Mouse (Mus musculus): ENCODE measurements around the gene Insm1. TPM values are rescaled to one million over a fixed set of nuclear protein-coding genes. Genes with fewer than 3 reads are reported as not detected.

Insm1 gene
- polyA plus RNA-seq, 1 experiment from 2014 or later = 0.15 TPM

- WGBS = 2% methylated on average over 16 of the region's 16 CpGs
- no peaks in the 10 kb centered on the region for H3K36me3 ChIP-seq
- ATAC-seq (ENCODE audit: borderline replicate concordance, extremely low read depth, low FRiP score, low TSS enrichment) = peak; percentile 72; the same call in 1 of the 2 replicates
- no peak overlapping the region for H3K4me3 ChIP-seq
- no peak overlapping the region for H3K9ac ChIP-seq
- H3K4me2 ChIP-seq = no peak overlapping the region
- no peak overlapping the region for H3K27ac ChIP-seq
- no peaks in the 10 kb centered on the region for H3K9me3 ChIP-seq
- H3K4me1 ChIP-seq = peaks cover 36% of the 10 kb centered on the region
- H3K27me3 ChIP-seq = peaks cover 91% of the 10 kb centered on the region
Measured at GRCm38 (mm10) chr2:146217227-146217980, 4.3 kb upstream of the Insm1 start.

GRCm38 (mm10) chr2:146218161-146218691, 3.5 kb upstream of the Insm1 start:
- ATAC-seq (ENCODE audit: borderline replicate concordance, extremely low read depth, low FRiP score, low TSS enrichment) = no peak
- Histone ChIP-seq H3K27ac (no peak overlapping the region), H3K9me3 (no peaks in the 10 kb centered on the region), H3K4me3 (peak overlapping the region; percentile 22), H3K9ac (no peak overlapping the region), H3K4me2 (peak overlapping the region; percentile 50), H3K36me3 (no peaks in the 10 kb centered on the region), H3K4me1 (peaks cover 44% of the 10 kb centered on the region), H3K27me3 (peaks cover 93% of the 10 kb centered on the region)
- under 1% methylated on average over 40 of the region's 40 CpGs for WGBS

- Histone ChIP-seq H3K4me2 (no peak overlapping the region), H3K4me1 (peaks cover 48% of the 10 kb centered on the region), H3K9ac (no peak overlapping the region), H3K27me3 (peaks cover 94% of the 10 kb centered on the region), H3K27ac (no peak overlapping the region), H3K4me3 (no peak overlapping the region), H3K36me3 (no peaks in the 10 kb centered on the region), H3K9me3 (no peaks in the 10 kb centered on the region)
- no peak for ATAC-seq (ENCODE audit: borderline replicate concordance, extremely low read depth, low FRiP score, low TSS enrichment)
- WGBS = 2% methylated on average over 19 of the region's 19 CpGs
Measured at GRCm38 (mm10) chr2:146218881-146219535, 2.7 kb upstream of the Insm1 start.

- H3K27me3 ChIP-seq = peaks cover 95% of the 10 kb centered on the region
- H3K4me1 ChIP-seq = peaks cover 48% of the 10 kb centered on the region
- no peak for ATAC-seq (ENCODE audit: borderline replicate concordance, extremely low read depth, low FRiP score, low TSS enrichment)
- H3K36me3 ChIP-seq = no peaks in the 10 kb centered on the region
- H3K9me3 ChIP-seq = no peaks in the 10 kb centered on the region
- 14% methylated on average over 11 of the region's 11 CpGs for WGBS
- H3K27ac ChIP-seq = no peak overlapping the region
- H3K9ac ChIP-seq = no peak overlapping the region
- H3K4me3 ChIP-seq = no peak overlapping the region
- H3K4me2 ChIP-seq = no peak overlapping the region
Measured at GRCm38 (mm10) chr2:146219791-146220190, 1.9 kb upstream of the Insm1 start.

- ATAC-seq (ENCODE audit: borderline replicate concordance, extremely low read depth, low FRiP score, low TSS enrichment) = no peak
- WGBS = 1% methylated on average over 22 of the region's 24 CpGs
- Histone ChIP-seq H3K36me3 (no peaks in the 10 kb centered on the region), H3K4me3 (peak overlapping the region; percentile 47; the same call in 1 of the 2 replicates), H3K27me3 (peaks cover 95% of the 10 kb centered on the region), H3K4me1 (peaks cover 48% of the 10 kb centered on the region), H3K4me2 (peak overlapping the region; percentile 97; the same call in 1 of the 2 replicates), H3K9me3 (no peaks in the 10 kb centered on the region), H3K9ac (no peak overlapping the region), H3K27ac (no peak overlapping the region)
Measured at GRCm38 (mm10) chr2:146220591-146221075, 1.1 kb upstream of the Insm1 start.

- Histone ChIP-seq H3K27me3 (peaks cover 96% of the 10 kb centered on the region), H3K9me3 (no peaks in the 10 kb centered on the region), H3K4me1 (peaks cover 48% of the 10 kb centered on the region), H3K4me2 (peak overlapping the region; percentile 97), H3K9ac (no peak overlapping the region), H3K4me3 (peak overlapping the region; percentile 47), H3K27ac (no peak overlapping the region), H3K36me3 (no peaks in the 10 kb centered on the region)
- peak; percentile 24; the same call in 1 of the 2 replicates for ATAC-seq (ENCODE audit: borderline replicate concordance, extremely low read depth, low FRiP score, low TSS enrichment)
- WGBS = under 1% methylated on average over 41 of the region's 44 CpGs
Measured at GRCm38 (mm10) chr2:146221929-146222278, 183 bp downstream of the Insm1 start.

- Histone ChIP-seq H3K4me3 (peak overlapping the region; percentile 47), H3K27me3 (peaks cover 98% of the 10 kb centered on the region), H3K36me3 (no peaks in the 10 kb centered on the region), H3K9me3 (no peaks in the 10 kb centered on the region), H3K4me2 (peak overlapping the region; percentile 97), H3K9ac (no peak overlapping the region), H3K27ac (no peak overlapping the region), H3K4me1 (peaks cover 44% of the 10 kb centered on the region)
- WGBS = 1% methylated on average over 118 of the region's 133 CpGs
- ATAC-seq (ENCODE audit: borderline replicate concordance, extremely low read depth, low FRiP score, low TSS enrichment) = peak; percentile 25; the same call in 1 of the 2 replicates
Measured at GRCm38 (mm10) chr2:146222279-146223175, 806 bp downstream of the Insm1 start.

- Histone ChIP-seq H3K4me1 (peaks cover 36% of the 10 kb centered on the region), H3K27ac (no peak overlapping the region), H3K4me3 (peak overlapping the region; percentile 47), H3K9me3 (no peaks in the 10 kb centered on the region), H3K27me3 (peaks cover 98% of the 10 kb centered on the region), H3K36me3 (no peaks in the 10 kb centered on the region), H3K9ac (no peak overlapping the region), H3K4me2 (peak overlapping the region; percentile 97)
- 0 out of 2 replicates have a peak, but pooled peaks have one; percentile 28 for ATAC-seq (ENCODE audit: borderline replicate concordance, extremely low read depth, low FRiP score, low TSS enrichment)
- WGBS = 1% methylated on average over 70 of the region's 75 CpGs
Measured at GRCm38 (mm10) chr2:146223176-146223905, 1.6 kb downstream of the Insm1 start.

GRCm38 (mm10) chr2:146224141-146224540, 2.4 kb downstream of the Insm1 start:
- Histone ChIP-seq H3K4me3 (no peak overlapping the region), H3K9ac (no peak overlapping the region), H3K36me3 (no peaks in the 10 kb centered on the region), H3K27me3 (peaks cover 98% of the 10 kb centered on the region), H3K9me3 (no peaks in the 10 kb centered on the region), H3K4me2 (no peak overlapping the region), H3K4me1 (peaks cover 32% of the 10 kb centered on the region), H3K27ac (no peak overlapping the region)
- no peak for ATAC-seq (ENCODE audit: borderline replicate concordance, extremely low read depth, low FRiP score, low TSS enrichment)
- 17% methylated on average over 7 of the region's 7 CpGs for WGBS

GRCm38 (mm10) chr2:146225818-146226217, 4.1 kb downstream of the Insm1 start:
- H3K27me3 ChIP-seq = peaks cover 84% of the 10 kb centered on the region
- ATAC-seq (ENCODE audit: borderline replicate concordance, extremely low read depth, low FRiP score, low TSS enrichment) = no peak
- WGBS = 14% methylated on average over 6 of the region's 6 CpGs
- H3K4me3 ChIP-seq = no peak overlapping the region
- H3K4me2 ChIP-seq = no peak overlapping the region
- H3K4me1 ChIP-seq = peaks cover 27% of the 10 kb centered on the region
- H3K27ac ChIP-seq = no peak overlapping the region
- H3K9ac ChIP-seq = no peak overlapping the region
- H3K36me3 ChIP-seq = no peaks in the 10 kb centered on the region
- no peaks in the 10 kb centered on the region for H3K9me3 ChIP-seq

GRCm38 (mm10) chr2:146226484-146226883, 4.8 kb downstream of the Insm1 start:
- 4% methylated on average over 9 of the region's 9 CpGs for WGBS
- Histone ChIP-seq H3K9ac (no peak overlapping the region), H3K4me2 (no peak overlapping the region), H3K9me3 (no peaks in the 10 kb centered on the region), H3K27ac (no peak overlapping the region), H3K4me1 (peaks cover 20% of the 10 kb centered on the region), H3K36me3 (no peaks in the 10 kb centered on the region), H3K4me3 (no peak overlapping the region), H3K27me3 (peaks cover 77% of the 10 kb centered on the region)
- ATAC-seq (ENCODE audit: borderline replicate concordance, extremely low read depth, low FRiP score, low TSS enrichment) = no peak
